Mouse (Mus musculus): ENCODE results near the gene Aifm3. TPM values are rescaled to one million over a fixed set of nuclear protein-coding genes. Genes with fewer than 3 reads are reported as not detected.
"Not testable (repeated sequence)": the region's sequence is repeated elsewhere in the genome, so short reads cannot be mapped to it uniquely, and the experiment has no call there.

Gene Aifm3
- polyA plus RNA-seq, 1 experiment = 4.6 TPM

DNA sequence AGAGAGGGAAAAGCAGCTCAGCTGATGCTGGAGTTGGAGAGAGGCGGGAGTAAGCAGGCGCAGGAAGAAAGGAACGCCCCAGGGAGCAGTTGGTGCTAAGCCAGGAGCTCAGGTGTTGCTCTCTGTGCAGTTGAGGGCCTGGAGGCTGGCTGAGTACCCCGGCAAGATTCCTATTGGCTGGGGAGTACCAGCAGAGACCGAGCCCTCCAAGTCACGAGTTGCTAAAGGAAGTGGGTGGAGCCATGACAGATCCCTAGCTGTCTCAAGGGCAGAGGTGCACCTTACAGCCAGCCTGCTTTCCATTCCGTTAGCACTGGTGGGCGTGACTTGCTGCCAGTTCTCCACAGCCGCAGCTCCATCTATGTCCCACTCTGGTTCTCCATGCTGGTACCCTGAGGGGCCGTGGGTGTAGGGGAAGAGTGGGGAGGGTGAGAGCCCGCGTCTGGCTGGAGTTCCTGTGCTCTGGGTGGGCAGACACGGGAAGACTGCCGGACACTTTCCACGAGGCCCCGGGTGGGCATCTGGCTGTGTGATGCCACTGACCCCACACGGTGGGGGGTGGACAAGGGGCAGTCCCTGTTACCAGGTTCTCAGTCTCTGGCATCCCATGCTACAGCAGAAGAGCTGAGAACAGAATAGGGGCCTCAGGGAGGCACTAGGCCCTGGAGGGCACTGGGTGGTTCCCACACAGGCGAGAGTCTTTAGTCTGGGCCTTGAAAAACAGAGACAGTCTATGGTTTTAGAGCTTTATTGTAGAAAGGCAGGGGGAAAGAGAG lies 64.7 kb downstream of the Aifm3 start:
- no peak for TF ChIP-seq POLR2A (IDR thresholded peaks at IDR 0.05; ENCODE audit: control insufficient read depth, low read depth, low read length)
- TF ChIP-seq CTCF (IDR thresholded peaks at IDR 0.05; ENCODE audit: control insufficient read depth, insufficient read depth, insufficient replicate concordance, low read depth, low read length) = no peak
- H3K27ac ChIP-seq (ENCODE audit: control insufficient read depth, insufficient read depth, low read depth, low read length) = no peak overlapping the region; the same call in 1 of the 2 replicates
- H3K4me1 ChIP-seq (ENCODE audit: control insufficient read depth, insufficient read depth, low read length) = peaks cover 13% of the 10 kb centered on the region
- no peaks in the 10 kb centered on the region for H3K36me3 ChIP-seq (ENCODE audit: control insufficient read depth, insufficient read depth, low read length)
- H3K4me3 ChIP-seq (ENCODE audit: control insufficient read depth, low read depth, low read length) = peak overlapping the region; percentile 75
- H3K27me3 ChIP-seq (ENCODE audit: control insufficient read depth, insufficient read depth, low read length) = no peaks in the 10 kb centered on the region

DNA sequence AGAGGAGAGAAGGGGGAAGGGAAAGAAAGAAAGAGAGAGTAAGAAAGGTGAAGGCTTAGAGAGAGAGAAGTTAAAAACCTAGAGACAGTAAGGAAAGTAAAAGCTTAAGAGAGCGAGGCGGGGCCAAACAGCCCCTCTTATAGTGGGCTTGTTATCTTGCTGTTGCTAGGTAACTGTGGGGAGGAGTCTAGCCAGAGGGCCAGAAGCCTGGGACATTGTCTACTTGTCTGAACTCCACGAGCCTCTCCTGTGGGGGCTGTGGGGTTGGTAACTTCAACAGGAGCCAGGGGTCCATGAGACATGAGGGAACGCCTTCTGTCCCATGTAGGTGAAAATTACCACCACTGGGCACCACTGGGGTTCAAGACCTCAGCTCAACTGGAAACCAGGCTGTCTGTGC lies 65.3 kb downstream of the Aifm3 start:
- not testable (repeated sequence) for H3K27ac ChIP-seq (ENCODE audit: control insufficient read depth, insufficient read depth, low read depth, low read length); H3K36me3 ChIP-seq (ENCODE audit: control insufficient read depth, insufficient read depth, low read length); H3K27me3 ChIP-seq (ENCODE audit: control insufficient read depth, insufficient read depth, low read length)
- H3K4me3 ChIP-seq (ENCODE audit: control insufficient read depth, low read depth, low read length) = peak overlapping the region; percentile 75
- peaks cover 13% of the 10 kb centered on the region for H3K4me1 ChIP-seq (ENCODE audit: control insufficient read depth, insufficient read depth, low read length)
- peak; percentile 26; the same call in 1 of the 2 replicates for TF ChIP-seq POLR2A (IDR thresholded peaks at IDR 0.05; ENCODE audit: control insufficient read depth, low read depth, low read length)

DNA sequence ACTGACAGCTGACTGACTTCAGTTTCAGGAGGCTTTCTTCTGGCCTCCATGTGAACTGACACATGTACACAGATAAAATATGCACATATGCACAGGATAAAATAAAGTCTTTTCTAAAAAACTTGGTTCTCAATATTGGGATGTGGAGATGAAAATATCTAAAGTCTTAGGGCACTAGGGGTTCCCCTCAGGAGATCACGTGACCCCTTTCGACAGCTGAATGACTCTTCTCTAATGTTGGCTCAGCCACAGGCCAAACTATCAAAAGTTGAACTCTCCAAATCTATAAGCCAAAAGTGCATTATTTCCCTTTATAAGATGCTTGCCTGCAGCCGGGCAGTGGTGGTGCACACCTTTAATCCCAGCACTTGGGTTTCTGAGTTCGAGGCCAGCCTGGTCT lies 66.8 kb downstream of the Aifm3 start:
- Histone ChIP-seq H3K4me1 (ENCODE audit: control insufficient read depth, insufficient read depth, low read length) (peaks cover 18% of the 10 kb centered on the region), H3K36me3 (ENCODE audit: control insufficient read depth, insufficient read depth, low read length) (no peaks in the 10 kb centered on the region)

DNA sequence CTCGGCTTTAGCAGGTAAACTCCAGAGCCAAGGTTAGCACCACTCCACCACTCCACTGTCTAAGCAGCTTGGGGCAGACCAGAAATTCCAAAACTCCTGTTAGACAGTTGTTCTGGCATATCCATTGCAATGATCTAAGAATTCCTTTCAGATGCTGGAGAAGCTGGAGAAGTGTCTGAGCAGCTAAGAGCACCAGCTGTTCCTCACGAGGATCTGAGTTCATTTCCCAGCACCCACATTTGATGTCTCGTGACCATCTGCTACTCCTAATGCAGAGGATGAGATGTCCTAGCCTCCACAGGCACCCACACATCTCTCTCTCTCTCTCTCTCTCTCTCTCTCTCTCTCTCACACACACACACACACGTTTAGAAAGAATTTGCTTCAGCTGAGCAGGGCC lies 67.5 kb downstream of the Aifm3 start:
- no peaks in the 10 kb centered on the region for H3K27me3 ChIP-seq (ENCODE audit: control insufficient read depth, insufficient read depth, low read length)
- no peak for TF ChIP-seq POLR2A (IDR thresholded peaks at IDR 0.05; ENCODE audit: control insufficient read depth, low read depth, low read length)
- no peak for TF ChIP-seq CTCF (IDR thresholded peaks at IDR 0.05; ENCODE audit: control insufficient read depth, insufficient read depth, insufficient replicate concordance, low read depth, low read length)
- H3K36me3 ChIP-seq (ENCODE audit: control insufficient read depth, insufficient read depth, low read length) = no peaks in the 10 kb centered on the region
- H3K4me1 ChIP-seq (ENCODE audit: control insufficient read depth, insufficient read depth, low read length) = peaks cover 25% of the 10 kb centered on the region
- H3K4me3 ChIP-seq (ENCODE audit: control insufficient read depth, low read depth, low read length) = no peak overlapping the region
- no peak overlapping the region for H3K27ac ChIP-seq (ENCODE audit: control insufficient read depth, insufficient read depth, low read depth, low read length)

More for the DNA sequence above, 66.8 kb downstream of the Aifm3 start:
- Histone ChIP-seq H3K27ac (ENCODE audit: control insufficient read depth, insufficient read depth, low read depth, low read length) (no peak overlapping the region), H3K27me3 (ENCODE audit: control insufficient read depth, insufficient read depth, low read length) (no peaks in the 10 kb centered on the region), H3K4me3 (ENCODE audit: control insufficient read depth, low read depth, low read length) (no peak overlapping the region)
- no peak for TF ChIP-seq CTCF (IDR thresholded peaks at IDR 0.05; ENCODE audit: control insufficient read depth, insufficient read depth, insufficient replicate concordance, low read depth, low read length)
- no peak for TF ChIP-seq POLR2A (IDR thresholded peaks at IDR 0.05; ENCODE audit: control insufficient read depth, low read depth, low read length)

Other genes starting within 250 kb of the Aifm3 start
- 270 and 279 TPM in 2 replicates for gene Tmem191c, start 213.5 kb upstream of the Aifm3 start, polyA plus RNA-seq (2012; rRNA removed)
- 0.10 TPM in 1 of 2 replicates, not detected in the other for gene Serpind1, start 158.2 kb upstream of the Aifm3 start, polyA plus RNA-seq (2012; rRNA removed)
- 7.1 and 8.3 TPM in 2 replicates for gene Snap29, start 83.6 kb upstream of the Aifm3 start, polyA plus RNA-seq (2012; rRNA removed)
- gene Pi4ka, start 83.3 kb upstream of the Aifm3 start, polyA plus RNA-seq (2012; rRNA removed) = 87.0 and 88.7 TPM in 2 replicates
- gene Crkl, start 37.6 kb upstream of the Aifm3 start, polyA plus RNA-seq (2012; rRNA removed) = 12.1 and 15.5 TPM in 2 replicates
- 55.8 and 57.5 TPM in 2 replicates for gene Lztr1, start 19.1 kb downstream of the Aifm3 start, polyA plus RNA-seq (2012; rRNA removed)
- 154 and 171 TPM in 2 replicates for gene Thap7, start 41.5 kb downstream of the Aifm3 start, polyA plus RNA-seq (2012; rRNA removed)
- 0.31 and 0.54 TPM in 2 replicates for gene Lrrc74b, start 71.6 kb downstream of the Aifm3 start, polyA plus RNA-seq (2012; rRNA removed)
- 0.73 and 1.1 TPM in 2 replicates for gene P2rx6, start 72.3 kb downstream of the Aifm3 start, polyA plus RNA-seq (2012; rRNA removed)
- gene Slc7a4, start 93.6 kb downstream of the Aifm3 start, polyA plus RNA-seq (2012; rRNA removed) = 49.9 and 55.6 TPM in 2 replicates
- gene Smpd4, start 129.7 kb downstream of the Aifm3 start, polyA plus RNA-seq (2012; rRNA removed) = 280 and 291 TPM in 2 replicates
- gene Ccdc74a, start 156.9 kb downstream of the Aifm3 start, polyA plus RNA-seq (2012; rRNA removed) = 120 and 138 TPM in 2 replicates
- gene Med15, start 243.3 kb downstream of the Aifm3 start, polyA plus RNA-seq (2012; rRNA removed) = 86.1 and 95.2 TPM in 2 replicates